Mouse (Mus musculus): ENCODE data around the gene Pign.

- TF ChIP-seq GATA1 (IDR thresholded peaks at IDR 0.05; ENCODE audit: low read length) (no peak), TAL1 (IDR thresholded peaks at IDR 0.05; ENCODE audit: low read length) (no peak)
Measured at GRCm38 (mm10) chr1:105492626-105493025, 170.9 kb downstream of the Pign start.

Data from erythroblast, embryonic 14.5 days (primary cell).